Mouse (Mus musculus): ENCODE data around the gene Pxt1. TPM values are rescaled to one million over a fixed set of nuclear protein-coding genes. Genes with fewer than 3 reads are reported as not detected.

Pxt1 gene
- polyA plus RNA-seq, 1 experiment from 2014 or later, result not detected

GRCm38 (mm10) chr17:28926866-28927635 lies 16.6 kb downstream of the Pxt1 start:
- H3K27ac ChIP-seq (ENCODE audit: low read depth, low read length), result no peak overlapping the region
- no peak overlapping the region for H3K9ac ChIP-seq (ENCODE audit: low read length)
- ATAC-seq (ENCODE audit: low FRiP score), result 0 out of 2 replicates have a peak, but pooled peaks have one; percentile 27
- no peaks in the 10 kb centered on the region for H3K36me3 ChIP-seq (ENCODE audit: control insufficient read depth, insufficient read depth, low read length)
- H3K4me3 ChIP-seq (ENCODE audit: low read depth, low read length), result no peak overlapping the region
- H3K4me1 ChIP-seq (ENCODE audit: control insufficient read depth, insufficient read depth, low read length), result 0 out of 2 replicates have a peak, but pooled peaks cover 3% of the 10 kb centered on the region
- WGBS, result 50% methylated on average over 15 of the region's 15 CpGs
- peak; percentile 91 for DNase-seq (ENCODE audit: low spot score, missing footprints)
- no peaks in the 10 kb centered on the region for H3K27me3 ChIP-seq (ENCODE audit: control insufficient read depth, insufficient read depth, low read length)
- no peaks in the 10 kb centered on the region for H3K9me3 ChIP-seq (ENCODE audit: control insufficient read depth, low read length)
- no peak overlapping the region for H3K4me2 ChIP-seq

- DNase-seq (ENCODE audit: low spot score, missing footprints), result peak; percentile 98
- no peaks in the 10 kb centered on the region for H3K27me3 ChIP-seq (ENCODE audit: control insufficient read depth, insufficient read depth, low read length)
- no peak overlapping the region for H3K4me2 ChIP-seq
- no peak overlapping the region for H3K4me3 ChIP-seq (ENCODE audit: low read depth, low read length)
- H3K9ac ChIP-seq (ENCODE audit: low read length), result no peak overlapping the region
- H3K9me3 ChIP-seq (ENCODE audit: control insufficient read depth, low read length), result no peaks in the 10 kb centered on the region
- WGBS, result 20% methylated on average over 13 of the region's 13 CpGs
- no peak for ATAC-seq (ENCODE audit: low FRiP score)
- H3K36me3 ChIP-seq (ENCODE audit: control insufficient read depth, insufficient read depth, low read length), result no peaks in the 10 kb centered on the region
- H3K4me1 ChIP-seq (ENCODE audit: control insufficient read depth, insufficient read depth, low read length), result 0 out of 2 replicates have a peak, but pooled peaks cover 3% of the 10 kb centered on the region
- no peak overlapping the region for H3K27ac ChIP-seq (ENCODE audit: low read depth, low read length)
Measured at GRCm38 (mm10) chr17:28926380-28926779, 17.3 kb downstream of the Pxt1 start.

- Histone ChIP-seq H3K4me1 (ENCODE audit: control insufficient read depth, insufficient read depth, low read length) (no peaks in the 10 kb centered on the region), H3K27ac (ENCODE audit: low read depth, low read length) (no peak overlapping the region), H3K36me3 (ENCODE audit: control insufficient read depth, insufficient read depth, low read length) (no peaks in the 10 kb centered on the region), H3K4me2 (no peak overlapping the region), H3K9ac (ENCODE audit: low read length) (no peak overlapping the region), H3K9me3 (ENCODE audit: control insufficient read depth, low read length) (no peaks in the 10 kb centered on the region), H3K27me3 (ENCODE audit: control insufficient read depth, insufficient read depth, low read length) (no peaks in the 10 kb centered on the region), H3K4me3 (ENCODE audit: low read depth, low read length) (no peak overlapping the region)
- WGBS, result 86% methylated on average over 8 of the region's 8 CpGs
- peak; percentile 12 for DNase-seq (ENCODE audit: low spot score, missing footprints)
- ATAC-seq (ENCODE audit: low FRiP score), result no peak
Measured at GRCm38 (mm10) chr17:28924957-28925595, 18.6 kb downstream of the Pxt1 start.

GRCm38 (mm10) chr17:28922096-28922495 lies 21.5 kb downstream of the Pxt1 start:
- no peaks in the 10 kb centered on the region for H3K9me3 ChIP-seq (ENCODE audit: control insufficient read depth, low read length)
- no peak overlapping the region for H3K4me3 ChIP-seq (ENCODE audit: low read depth, low read length)
- H3K27me3 ChIP-seq (ENCODE audit: control insufficient read depth, insufficient read depth, low read length), result no peaks in the 10 kb centered on the region
- ATAC-seq (ENCODE audit: low FRiP score), result no peak
- H3K4me1 ChIP-seq (ENCODE audit: control insufficient read depth, insufficient read depth, low read length), result no peaks in the 10 kb centered on the region
- no peak overlapping the region for H3K27ac ChIP-seq (ENCODE audit: low read depth, low read length)
- H3K4me2 ChIP-seq, result no peak overlapping the region
- H3K9ac ChIP-seq (ENCODE audit: low read length), result no peak overlapping the region
- H3K36me3 ChIP-seq (ENCODE audit: control insufficient read depth, insufficient read depth, low read length), result no peaks in the 10 kb centered on the region
- DNase-seq (ENCODE audit: low spot score, missing footprints), result peak; percentile 80
- 79% methylated on average over 6 of the region's 6 CpGs for WGBS

GRCm38 (mm10) chr17:28921086-28921485 lies 22.6 kb downstream of the Pxt1 start:
- H3K9ac ChIP-seq (ENCODE audit: low read length), result no peak overlapping the region
- no peaks in the 10 kb centered on the region for H3K9me3 ChIP-seq (ENCODE audit: control insufficient read depth, low read length)
- no peaks in the 10 kb centered on the region for H3K27me3 ChIP-seq (ENCODE audit: control insufficient read depth, insufficient read depth, low read length)
- WGBS, result 69% methylated on average over 8 of the region's 8 CpGs
- DNase-seq (ENCODE audit: low spot score, missing footprints) (no peak), ATAC-seq (ENCODE audit: low FRiP score) (no peak)
- H3K4me2 ChIP-seq, result no peak overlapping the region
- no peaks in the 10 kb centered on the region for H3K4me1 ChIP-seq (ENCODE audit: control insufficient read depth, insufficient read depth, low read length)
- no peaks in the 10 kb centered on the region for H3K36me3 ChIP-seq (ENCODE audit: control insufficient read depth, insufficient read depth, low read length)
- H3K27ac ChIP-seq (ENCODE audit: low read depth, low read length), result no peak overlapping the region
- H3K4me3 ChIP-seq (ENCODE audit: low read depth, low read length), result no peak overlapping the region

- Histone ChIP-seq H3K27ac (ENCODE audit: low read depth, low read length) (no peak overlapping the region), H3K36me3 (ENCODE audit: control insufficient read depth, insufficient read depth, low read length) (no peaks in the 10 kb centered on the region), H3K4me1 (ENCODE audit: control insufficient read depth, insufficient read depth, low read length) (no peaks in the 10 kb centered on the region), H3K27me3 (ENCODE audit: control insufficient read depth, insufficient read depth, low read length) (no peaks in the 10 kb centered on the region), H3K4me2 (no peak overlapping the region), H3K9me3 (ENCODE audit: control insufficient read depth, low read length) (no peaks in the 10 kb centered on the region), H3K9ac (ENCODE audit: low read length) (no peak overlapping the region), H3K4me3 (ENCODE audit: low read depth, low read length) (no peak overlapping the region)
- ATAC-seq (ENCODE audit: low FRiP score) (no peak), DNase-seq (ENCODE audit: low spot score, missing footprints) (no peak)
- 100% methylated on average over 1 of the region's 1 CpGs for WGBS
Measured at GRCm38 (mm10) chr17:28916520-28916919, 27.1 kb downstream of the Pxt1 start.

GRCm38 (mm10) chr17:28915060-28915628 lies 28.5 kb downstream of the Pxt1 start, which contains the start of gene 4930539E08Rik:
Gene 4930539E08Rik, minus strand, starts transcription at chr17:28915324.
- no peak within 1 kb of the TSS for H3K4me2 ChIP-seq
- no peak within 1 kb of the TSS for H3K4me3 ChIP-seq (ENCODE audit: low read depth, low read length)
- H3K9me3 ChIP-seq (ENCODE audit: control insufficient read depth, low read length), result no peaks in the 10 kb centered on the region
- DNase-seq (ENCODE audit: low spot score, missing footprints) (no peak), ATAC-seq (ENCODE audit: low FRiP score) (no peak)
- H3K36me3 ChIP-seq (ENCODE audit: control insufficient read depth, insufficient read depth, low read length), result no peaks in the 10 kb centered on the region
- H3K9ac ChIP-seq (ENCODE audit: low read length), result no peak within 1 kb of the TSS
- no peak within 1 kb of the TSS for H3K27ac ChIP-seq (ENCODE audit: low read depth, low read length)
- H3K4me1 ChIP-seq (ENCODE audit: control insufficient read depth, insufficient read depth, low read length), result no peaks in the 10 kb centered on the region
- WGBS, result 65% methylated on average over 12 of the region's 12 CpGs
- H3K27me3 ChIP-seq (ENCODE audit: control insufficient read depth, insufficient read depth, low read length), result peaks cover 3% of the 10 kb centered on the region; the same call in 1 of the 2 replicates

GRCm38 (mm10) chr17:28913940-28914339 lies 29.7 kb downstream of the Pxt1 start:
- no peaks in the 10 kb centered on the region for H3K36me3 ChIP-seq (ENCODE audit: control insufficient read depth, insufficient read depth, low read length)
- H3K4me1 ChIP-seq (ENCODE audit: control insufficient read depth, insufficient read depth, low read length), result peaks cover 4% of the 10 kb centered on the region
- 88% methylated on average over 6 of the region's 6 CpGs for WGBS
- H3K27ac ChIP-seq (ENCODE audit: low read depth, low read length), result no peak overlapping the region
- H3K4me2 ChIP-seq, result no peak overlapping the region
- peaks cover 3% of the 10 kb centered on the region; the same call in 1 of the 2 replicates for H3K27me3 ChIP-seq (ENCODE audit: control insufficient read depth, insufficient read depth, low read length)
- ATAC-seq (ENCODE audit: low FRiP score) (no peak), DNase-seq (ENCODE audit: low spot score, missing footprints) (no peak)
- no peaks in the 10 kb centered on the region for H3K9me3 ChIP-seq (ENCODE audit: control insufficient read depth, low read length)
- no peak overlapping the region for H3K9ac ChIP-seq (ENCODE audit: low read length)
- H3K4me3 ChIP-seq (ENCODE audit: low read depth, low read length), result no peak overlapping the region

GRCm38 (mm10) chr17:28913200-28913599 lies 30.4 kb downstream of the Pxt1 start:
- no peaks in the 10 kb centered on the region for H3K9me3 ChIP-seq (ENCODE audit: control insufficient read depth, low read length)
- H3K4me1 ChIP-seq (ENCODE audit: control insufficient read depth, insufficient read depth, low read length), result peaks cover 4% of the 10 kb centered on the region
- H3K4me3 ChIP-seq (ENCODE audit: low read depth, low read length), result no peak overlapping the region
- H3K36me3 ChIP-seq (ENCODE audit: control insufficient read depth, insufficient read depth, low read length), result no peaks in the 10 kb centered on the region
- 90% methylated on average over 5 of the region's 5 CpGs for WGBS
- no peak for ATAC-seq (ENCODE audit: low FRiP score)
- H3K27me3 ChIP-seq (ENCODE audit: control insufficient read depth, insufficient read depth, low read length), result peaks cover 3% of the 10 kb centered on the region; the same call in 1 of the 2 replicates
- no peak overlapping the region for H3K9ac ChIP-seq (ENCODE audit: low read length)
- DNase-seq (ENCODE audit: low spot score, missing footprints), result no peak
- H3K27ac ChIP-seq (ENCODE audit: low read depth, low read length), result no peak overlapping the region
- H3K4me2 ChIP-seq, result no peak overlapping the region
